Mouse (Mus musculus) urinary bladder, adult 2 months (tissue): ENCODE data around the gene Atp6v0a1. TPM values are rescaled to one million over a fixed set of nuclear protein-coding genes. Genes with fewer than 3 reads are reported as not detected.
A peak's percentile ranks its signal among the peaks of the same experiment; 100 is the strongest.

ENCODE experiments used
- DNase-seq: peaks from one replicate; pipeline ENCODE4 v3.0.0; 2022; ENCODE audit warnings: low spot score
- polyA plus RNA-seq: library from polyadenylated mRNA; depleted of rRNA; stranded (reverse); fragments of >200 nt; gene quantifications from 2 replicates; pipeline ENCODE4 v1.2.3, GENCODE M21; 2012

The Atp6v0a1 gene
- polyA plus RNA-seq, 1 experiment, result 66.9 TPM

DNA sequence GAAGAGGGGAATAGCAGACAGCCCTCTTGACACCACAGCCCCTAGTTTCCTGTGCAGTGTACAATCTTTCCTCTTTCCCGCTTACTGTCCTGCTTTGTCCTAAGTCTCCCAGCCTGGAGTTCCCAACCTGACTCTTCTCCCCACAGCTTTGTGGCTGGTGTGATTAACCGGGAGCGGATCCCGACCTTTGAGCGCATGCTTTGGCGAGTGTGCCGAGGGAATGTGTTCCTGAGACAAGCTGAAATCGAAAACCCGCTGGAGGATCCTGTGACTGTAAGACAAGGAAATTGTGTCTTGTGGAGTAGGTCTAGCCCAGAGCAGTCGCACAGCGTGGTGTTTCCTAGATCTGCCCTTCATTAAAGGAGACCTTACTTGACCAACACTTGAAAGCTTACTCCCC, 17.9 kb downstream of the Atp6v0a1 start:
- DNase-seq, result no peak

DNA sequence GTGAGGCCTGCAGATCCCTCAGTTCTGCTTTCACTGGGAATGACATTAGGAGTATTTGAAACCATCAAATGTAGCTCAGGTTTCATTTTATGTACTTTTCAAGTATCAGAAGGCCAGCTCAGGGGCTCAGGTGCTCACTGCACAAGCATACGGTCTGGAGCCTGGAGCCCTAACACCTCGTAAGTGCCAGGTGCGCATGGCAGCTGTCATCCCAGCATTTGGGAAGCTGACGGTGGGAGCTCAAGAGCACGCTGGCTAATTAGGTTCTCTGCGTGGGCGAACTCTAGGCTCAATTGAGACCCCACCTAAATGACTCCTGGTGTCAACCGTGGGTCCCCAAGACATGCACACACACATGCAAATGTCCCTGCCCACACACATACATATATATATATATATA, 20.1 kb downstream of the Atp6v0a1 start:
- DNase-seq, result no peak

DNA sequence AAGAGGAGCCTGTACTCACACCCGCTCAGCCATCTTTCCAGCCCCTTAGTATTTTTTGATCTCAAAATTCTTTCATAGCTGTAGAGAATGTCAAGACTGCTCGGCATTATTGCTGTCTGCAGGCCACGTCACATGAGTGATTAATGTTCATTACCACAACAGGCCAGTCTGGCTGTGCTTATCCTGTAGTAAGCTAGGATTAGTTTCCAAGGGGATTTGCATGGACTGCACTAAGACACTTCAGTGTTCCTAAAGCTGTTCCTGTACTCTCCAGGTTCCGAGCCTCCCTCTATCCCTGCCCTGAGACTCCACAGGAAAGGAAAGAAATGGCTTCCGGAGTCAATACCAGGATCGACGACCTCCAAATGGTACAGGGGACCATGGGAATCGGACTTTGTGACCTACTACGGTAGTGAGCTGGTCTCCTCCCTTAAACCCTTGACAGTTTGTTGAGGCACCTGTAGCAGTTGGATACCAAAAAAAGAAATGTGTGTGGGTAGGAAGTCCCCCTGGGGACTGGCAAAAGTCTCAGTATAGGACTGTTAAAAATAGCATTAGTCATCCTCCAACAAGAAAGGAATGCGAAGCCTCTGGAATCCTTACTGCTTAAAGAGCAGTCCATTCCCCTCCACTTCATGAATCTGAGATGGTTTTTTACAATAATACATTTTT, 21.0 kb downstream of the Atp6v0a1 start:
- no peak for DNase-seq

DNA sequence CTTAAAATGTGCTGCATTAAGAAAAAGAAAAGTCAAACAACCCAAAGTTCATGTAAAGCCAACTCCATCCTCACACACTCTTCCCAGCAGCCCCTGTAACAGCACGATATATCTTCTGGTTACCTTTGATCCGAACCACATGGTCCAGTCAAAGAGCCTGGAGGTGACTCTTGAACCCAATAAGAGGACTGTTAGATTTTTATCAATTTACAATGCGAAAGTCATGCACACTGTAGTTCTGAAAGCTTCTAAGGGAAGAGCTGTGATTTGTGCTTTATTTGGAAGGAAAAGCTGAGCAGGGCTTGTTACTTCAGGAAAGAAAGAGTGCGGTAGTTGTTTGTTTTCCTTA, 21.5 kb downstream of the Atp6v0a1 start:
- no peak for DNase-seq

DNA sequence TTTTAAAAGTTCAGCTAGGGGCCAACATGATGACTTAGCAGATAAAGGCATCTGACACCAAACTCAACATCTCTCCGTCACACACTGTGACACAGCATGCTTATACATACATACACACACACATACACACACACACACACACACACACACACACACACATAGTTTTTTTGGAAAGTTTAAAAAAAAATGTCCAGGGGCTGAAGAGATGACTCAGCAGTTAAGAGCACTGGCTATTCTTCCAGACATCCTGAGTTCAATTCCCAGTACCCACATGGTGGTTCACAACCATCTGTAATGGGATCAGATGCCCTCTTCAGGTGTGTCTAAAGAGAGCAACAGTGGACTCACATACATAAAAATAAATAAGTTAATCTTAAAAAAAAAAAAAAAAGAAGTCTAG, 22.2 kb downstream of the Atp6v0a1 start:
- no peak for DNase-seq

DNA sequence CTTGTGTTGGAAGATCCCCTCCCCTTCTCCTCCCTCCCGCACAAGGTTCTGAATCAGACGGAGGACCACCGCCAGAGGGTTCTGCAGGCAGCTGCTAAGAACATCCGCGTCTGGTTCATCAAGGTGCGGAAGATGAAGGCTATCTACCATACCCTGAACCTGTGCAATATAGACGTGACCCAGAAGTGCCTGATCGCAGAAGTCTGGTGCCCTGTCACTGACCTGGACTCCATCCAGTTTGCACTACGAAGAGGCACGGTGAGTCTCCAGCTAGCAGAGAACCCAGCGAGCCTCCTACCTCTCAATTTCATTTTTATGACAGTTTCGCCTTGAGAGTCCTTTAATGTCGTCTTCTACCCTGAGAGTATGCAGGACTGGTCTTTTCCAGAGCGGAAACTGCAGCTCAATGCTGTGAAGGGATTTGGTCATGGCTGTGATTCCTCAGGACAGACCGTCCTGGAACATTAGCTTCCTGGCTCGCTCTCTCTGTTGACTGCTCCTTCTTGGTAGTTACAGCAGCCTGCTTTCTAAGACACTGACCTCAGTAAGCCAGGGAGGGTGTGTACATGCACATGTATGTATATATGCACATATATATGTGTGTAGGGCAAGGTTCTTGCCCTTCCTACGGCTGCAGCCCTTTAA, 24.7 kb downstream of the Atp6v0a1 start:
- no peak for DNase-seq

DNA sequence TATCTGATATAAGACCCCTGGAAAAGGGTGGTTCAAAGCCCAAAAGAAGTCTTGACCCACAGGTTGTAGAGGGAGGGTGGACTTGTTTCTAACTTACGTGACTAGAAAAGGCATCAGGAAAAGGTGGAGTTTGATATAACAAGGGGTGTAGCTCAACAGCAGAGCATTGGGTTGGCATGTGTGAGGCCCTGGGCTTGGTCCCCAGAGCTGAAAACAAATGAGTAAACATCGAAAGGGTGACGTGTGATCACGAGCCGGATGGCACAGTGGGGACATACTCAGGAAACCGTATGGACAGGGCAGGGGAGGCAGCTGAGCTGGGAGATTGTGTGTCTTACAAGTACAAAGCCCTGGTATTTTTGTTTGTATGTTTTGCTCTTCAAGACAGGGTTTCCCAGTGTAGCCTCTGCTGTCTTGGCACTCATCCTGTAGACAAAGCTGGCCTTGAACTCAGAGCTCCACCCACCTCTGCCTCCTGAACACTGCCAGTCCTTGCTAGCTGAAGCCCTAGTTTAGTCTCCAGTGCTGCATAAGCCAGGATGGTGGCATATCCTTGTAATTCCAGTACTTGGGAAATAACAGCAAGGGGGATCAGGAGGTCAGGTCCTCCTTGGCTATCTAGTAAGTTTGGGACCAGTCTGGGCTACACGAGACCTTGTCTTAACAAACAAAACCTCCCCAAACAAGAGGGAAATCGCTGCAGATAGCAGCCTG, 25.5 kb downstream of the Atp6v0a1 start:
- no peak for DNase-seq

DNA sequence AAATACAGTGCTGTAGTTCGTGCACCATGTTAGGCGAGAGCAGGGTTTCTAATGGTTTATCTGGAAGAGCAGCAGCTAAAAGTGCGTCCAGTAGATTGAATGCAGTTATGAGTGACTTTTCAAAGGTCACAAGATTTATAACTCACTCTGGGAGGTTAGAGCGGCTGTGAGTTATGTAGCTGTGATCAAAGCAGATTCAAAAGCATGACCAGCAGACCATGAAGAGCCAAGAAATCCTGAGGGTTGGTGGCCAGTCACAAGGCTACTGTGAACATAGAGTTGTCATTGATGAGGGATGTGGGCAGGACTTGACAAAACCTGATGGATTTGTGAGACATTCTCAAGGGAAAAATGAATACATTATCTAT, 26.1 kb downstream of the Atp6v0a1 start:
- DNase-seq, result no peak

DNA sequence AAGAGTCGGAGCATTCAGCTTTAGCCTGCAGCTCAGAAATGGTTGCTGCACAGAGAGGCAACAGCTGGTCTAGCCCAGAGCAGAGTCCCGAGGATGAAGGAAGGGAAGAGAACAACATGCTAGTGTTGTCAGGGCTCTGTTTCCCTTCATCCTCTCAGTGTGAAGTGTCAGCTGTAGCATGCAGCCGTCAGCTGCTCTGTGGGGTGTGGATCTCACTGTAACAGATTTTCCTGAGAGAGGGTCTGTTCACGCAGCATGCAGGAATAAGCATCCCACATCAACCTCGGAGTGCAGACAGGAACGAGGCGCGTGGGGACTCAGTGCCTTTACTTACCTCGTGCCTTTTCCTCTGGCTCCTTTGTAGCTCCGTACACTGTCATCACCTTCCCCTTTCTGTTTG, 28.5 kb downstream of the Atp6v0a1 start:
- DNase-seq, result no peak

DNA sequence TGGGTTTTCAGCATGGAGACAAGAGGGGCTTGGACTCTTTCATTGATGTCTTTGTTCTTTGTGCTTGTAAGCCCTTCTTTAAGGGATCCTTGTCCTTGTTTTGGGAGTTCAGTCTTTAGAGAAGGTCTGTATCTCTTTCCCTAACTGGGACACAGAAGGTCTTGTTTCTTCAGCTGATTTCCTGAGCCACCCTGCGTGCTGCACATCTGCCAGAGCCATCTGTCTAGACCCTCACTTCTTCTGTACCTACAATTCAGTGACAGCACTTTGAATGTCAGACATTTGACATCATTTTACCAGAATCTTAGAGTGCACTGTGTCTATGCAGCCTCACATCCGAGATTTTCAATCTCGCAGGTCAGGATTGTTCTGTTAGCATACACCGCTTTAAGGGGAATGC, 36.6 kb downstream of the Atp6v0a1 start:
- DNase-seq, result no peak

DNA sequence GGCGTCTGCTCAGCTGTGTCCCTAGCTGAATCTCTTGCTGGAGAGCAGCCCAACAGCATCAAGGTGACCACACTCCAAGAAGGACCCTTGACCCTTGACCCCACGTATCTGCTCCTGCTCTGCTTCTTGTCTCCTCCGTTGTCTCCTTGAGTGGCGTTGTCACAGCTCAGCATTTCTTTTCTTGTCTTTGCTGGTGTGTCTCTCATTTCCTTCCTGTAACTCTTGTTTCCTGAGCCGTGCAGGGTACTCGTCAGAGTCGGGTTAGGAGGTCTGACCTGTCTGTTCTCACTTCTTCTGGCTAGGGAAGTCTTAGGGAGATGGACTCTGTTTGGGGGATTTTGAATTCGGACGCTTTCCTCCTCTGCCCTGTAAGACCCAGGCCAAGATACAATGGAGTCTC, 37.2 kb downstream of the Atp6v0a1 start:
- DNase-seq, result no peak

DNA sequence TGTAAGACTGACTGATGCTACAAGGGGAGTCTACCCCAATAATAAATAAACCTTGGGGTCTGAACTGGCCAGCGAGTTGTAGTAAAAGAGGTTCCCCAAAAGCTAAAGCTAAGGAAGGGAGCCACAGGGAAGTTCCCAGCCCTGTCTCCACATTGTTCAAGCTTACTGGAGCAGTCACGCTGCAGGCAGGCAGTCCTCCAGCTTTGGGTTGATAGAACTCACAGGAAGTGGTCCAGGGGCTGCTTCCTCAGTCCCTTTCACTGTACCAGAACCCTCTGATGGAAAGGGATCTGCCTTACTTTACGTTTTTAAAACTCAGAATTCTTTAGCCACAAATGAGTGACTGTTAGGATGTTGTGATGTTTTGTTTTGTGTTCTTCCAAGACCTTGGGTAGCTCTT, 38.2 kb downstream of the Atp6v0a1 start:
- DNase-seq, result no peak

DNA sequence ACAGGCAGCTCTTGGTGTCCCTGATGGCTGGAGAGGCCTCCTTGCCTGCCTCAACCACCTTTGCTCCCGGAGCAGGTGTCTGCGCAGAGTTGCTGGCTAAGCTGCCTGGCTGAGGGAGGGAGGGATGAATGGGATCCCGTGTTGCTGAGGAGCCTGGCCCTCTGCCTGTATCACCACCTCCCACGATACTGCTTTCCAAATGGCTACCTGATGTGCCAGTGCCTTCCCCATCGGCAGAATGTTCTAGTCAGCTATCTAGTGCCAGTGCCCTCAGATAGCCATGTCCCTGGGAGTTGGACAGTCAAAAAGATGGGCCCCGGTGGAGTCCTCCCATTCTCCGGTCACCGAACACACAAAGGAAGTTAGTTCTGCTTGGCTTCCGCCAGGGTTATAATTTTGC, 41.1 kb downstream of the Atp6v0a1 start:
- DNase-seq, result no peak

DNA sequence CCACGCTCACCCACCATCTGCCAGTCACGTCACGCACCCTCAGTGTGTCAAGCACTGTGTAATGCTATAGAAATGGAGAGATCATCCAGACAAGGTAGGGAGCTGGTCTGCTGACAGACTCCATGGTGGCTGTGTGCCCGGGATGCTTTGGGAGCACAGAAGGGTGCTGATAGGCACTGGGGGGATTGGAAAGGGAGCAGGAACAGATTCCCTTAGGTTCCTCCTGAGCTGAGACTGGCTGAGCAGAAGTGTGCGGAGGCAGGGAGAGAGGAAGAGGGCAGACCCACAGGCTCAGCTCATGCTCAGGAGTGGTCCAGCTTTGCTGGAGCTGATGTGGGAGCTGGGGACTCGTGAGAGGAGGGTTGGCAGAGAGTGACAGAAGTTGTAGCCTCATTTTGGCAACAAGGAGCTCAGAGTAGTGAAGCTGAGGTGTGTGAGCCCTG, 41.8 kb downstream of the Atp6v0a1 start:
- DNase-seq, result no peak

DNA sequence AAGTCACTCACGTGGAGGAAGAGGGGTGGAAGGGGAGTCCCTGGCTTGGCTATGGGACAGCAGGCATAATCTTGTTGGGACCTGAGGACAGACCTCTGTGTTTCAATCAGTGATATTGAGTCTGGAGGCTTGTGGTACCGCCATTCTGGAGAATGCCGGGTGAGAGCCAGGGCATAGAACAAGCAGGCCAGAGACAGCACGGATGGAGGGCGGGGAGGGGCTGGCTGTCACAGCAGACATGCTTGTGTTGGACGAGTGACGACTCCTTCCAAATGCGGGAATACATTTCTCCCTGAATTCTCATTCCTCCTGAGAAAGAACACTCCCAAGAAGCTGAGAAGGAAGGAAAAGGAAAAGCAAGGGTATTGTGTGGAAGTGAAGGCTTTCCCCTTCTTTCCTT, 42.4 kb downstream of the Atp6v0a1 start:
- no peak for DNase-seq

DNA sequence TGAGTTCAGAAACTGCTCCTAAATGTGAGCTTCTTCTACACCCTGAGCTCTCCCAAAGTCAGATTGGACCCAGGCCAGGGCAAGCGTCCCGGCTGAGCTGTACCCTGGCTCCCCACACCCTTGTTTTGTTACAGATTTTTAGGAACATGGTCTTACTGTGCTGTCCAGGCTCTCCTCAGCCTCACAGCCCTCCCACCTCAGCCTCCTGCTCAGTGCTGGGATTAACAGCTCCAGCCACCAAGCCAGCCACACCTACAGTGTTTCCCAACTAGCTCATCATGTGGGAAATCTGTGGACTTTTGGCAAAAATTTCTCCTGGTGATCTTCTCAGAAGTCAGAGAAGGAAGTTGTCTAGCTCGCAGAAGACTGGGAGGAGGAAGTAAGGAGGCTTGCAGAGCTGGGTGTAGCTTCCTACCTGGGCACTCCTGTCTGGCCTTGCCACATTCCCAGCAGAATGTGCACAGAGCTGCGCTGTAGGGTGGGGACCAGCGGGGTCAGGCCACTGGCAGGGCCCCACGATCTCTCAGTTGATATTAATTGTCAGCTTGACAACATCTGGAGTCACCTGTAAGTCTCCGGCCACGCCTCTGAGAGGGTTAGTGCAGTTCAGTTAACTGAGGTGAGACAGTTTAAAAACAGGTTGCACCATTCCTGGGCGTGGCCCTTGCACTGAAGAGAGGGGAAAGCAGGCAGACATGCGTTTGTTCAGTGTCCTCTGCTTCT, 43.7 kb downstream of the Atp6v0a1 start:
- DNase-seq, result peak; percentile 44

DNA sequence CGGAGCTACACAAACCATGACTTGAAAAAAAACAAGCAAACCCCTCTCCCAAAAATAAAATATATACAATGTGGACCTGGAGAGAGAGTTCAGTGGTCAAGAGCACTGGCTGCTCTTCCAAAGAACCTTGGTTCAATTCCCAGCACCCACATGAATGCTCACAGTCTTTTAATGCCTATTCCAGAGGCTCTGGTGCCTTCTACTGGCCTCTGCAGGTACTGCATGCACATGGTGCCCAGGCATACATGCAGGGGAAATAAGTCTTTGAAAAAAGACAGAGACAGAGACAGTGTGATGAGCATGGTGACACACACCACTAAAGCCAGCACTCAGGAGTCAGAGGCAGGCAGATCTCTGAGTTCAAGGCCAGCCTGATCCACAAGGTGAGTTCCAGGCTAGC, 44.7 kb downstream of the Atp6v0a1 start:
- no peak for DNase-seq

DNA sequence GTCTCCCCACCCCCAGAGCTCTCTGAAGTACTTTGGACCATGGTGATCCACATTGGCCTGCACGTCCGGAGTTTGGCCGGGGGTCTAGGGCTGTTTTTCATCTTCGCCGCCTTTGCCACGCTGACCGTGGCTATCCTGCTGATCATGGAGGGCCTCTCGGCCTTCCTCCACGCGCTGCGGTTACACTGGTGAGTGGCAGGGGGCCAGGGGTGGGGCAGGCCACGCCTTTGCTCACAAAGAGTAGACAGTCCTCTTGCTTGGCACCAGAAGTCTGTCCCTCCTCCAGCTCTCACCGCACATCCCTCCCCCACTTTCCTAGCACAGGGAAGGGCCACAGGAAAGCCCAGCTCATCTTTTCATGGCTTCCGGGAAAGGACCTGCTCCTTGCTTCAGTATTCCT, 46.2 kb downstream of the Atp6v0a1 start:
- peak; percentile 24 for DNase-seq

DNA sequence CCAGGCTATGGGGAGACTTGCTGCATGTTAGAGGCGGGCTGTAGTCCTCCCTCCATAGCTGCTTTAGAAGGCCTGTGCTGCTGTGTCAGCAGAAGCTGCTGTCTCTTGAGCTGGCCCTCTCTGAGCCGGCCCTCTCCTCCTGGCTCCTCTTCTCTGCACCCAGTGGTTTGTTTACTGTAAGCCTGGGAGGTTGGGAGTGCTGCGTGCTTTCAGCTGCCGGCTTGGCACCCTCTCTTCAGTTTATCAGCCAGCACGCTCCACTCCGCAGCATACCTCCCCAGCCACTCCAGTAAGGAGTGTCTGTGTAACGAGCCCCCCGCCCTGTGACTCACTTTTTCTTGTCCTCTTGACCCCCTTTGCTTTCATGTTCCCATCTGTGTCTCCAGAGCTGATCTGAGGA, 47.6 kb downstream of the Atp6v0a1 start:
- DNase-seq, result peak; percentile 46

DNA sequence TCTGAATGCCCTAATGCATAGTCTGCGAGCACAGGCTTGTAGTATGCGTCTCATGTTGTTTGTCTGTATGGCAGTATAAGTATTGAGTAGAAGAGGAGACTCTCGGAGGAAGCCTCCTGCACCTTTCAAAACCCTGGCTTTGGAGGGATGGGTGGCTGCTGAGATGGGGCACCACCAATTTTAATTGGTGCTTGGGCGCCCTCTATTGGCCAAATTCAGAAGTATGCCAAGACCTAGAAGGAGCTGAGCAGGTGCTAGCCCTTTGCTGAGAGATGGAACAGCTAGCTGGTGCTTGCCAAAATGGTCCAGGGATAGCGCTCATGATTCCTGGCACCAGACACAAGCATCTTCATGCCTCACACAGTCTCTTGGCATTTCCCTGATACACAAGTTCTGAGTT, 48.6 kb downstream of the Atp6v0a1 start:
- peak; percentile 68 for DNase-seq

DNA sequence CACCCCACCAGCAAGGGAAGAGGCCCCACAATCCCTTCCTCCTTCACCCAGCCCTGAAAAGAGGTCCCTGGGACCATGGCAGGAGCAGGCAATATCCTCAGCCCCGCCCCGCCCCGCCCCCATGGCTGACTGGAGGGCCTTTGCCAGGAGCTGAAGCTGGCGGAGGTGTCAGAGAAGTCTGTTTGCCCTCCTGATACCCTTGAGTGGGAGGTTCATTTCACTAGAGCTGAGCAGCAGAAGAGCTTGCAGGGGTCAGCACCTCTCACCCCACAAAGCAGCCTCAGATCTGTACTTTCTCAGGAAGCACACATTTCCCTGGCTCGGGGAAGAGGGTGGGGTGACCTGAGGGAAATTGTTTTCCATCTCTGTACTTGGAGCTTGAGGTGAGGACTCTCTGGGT, 49.5 kb downstream of the Atp6v0a1 start:
- peak; percentile 32 for DNase-seq

DNA sequence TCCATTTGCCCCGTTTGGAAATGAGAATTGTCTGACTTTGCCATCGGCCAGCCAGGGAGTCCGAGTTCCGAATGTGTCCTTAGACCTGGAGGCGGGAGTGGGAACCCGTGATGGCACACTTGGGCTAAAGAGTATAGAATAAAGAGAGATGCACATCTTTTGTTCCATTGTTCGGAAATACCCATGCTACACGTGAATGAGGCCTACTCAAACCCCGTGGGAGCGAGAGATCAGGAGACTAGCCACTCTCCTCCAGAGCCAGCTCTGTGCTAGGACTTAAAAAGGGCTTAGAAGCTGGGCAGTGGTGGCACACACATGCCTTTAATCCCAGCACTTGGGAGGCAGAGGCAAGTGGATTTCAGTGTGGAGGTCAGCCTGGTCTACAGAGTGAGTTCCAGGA, 50.2 kb downstream of the Atp6v0a1 start:
- DNase-seq, result no peak

DNA sequence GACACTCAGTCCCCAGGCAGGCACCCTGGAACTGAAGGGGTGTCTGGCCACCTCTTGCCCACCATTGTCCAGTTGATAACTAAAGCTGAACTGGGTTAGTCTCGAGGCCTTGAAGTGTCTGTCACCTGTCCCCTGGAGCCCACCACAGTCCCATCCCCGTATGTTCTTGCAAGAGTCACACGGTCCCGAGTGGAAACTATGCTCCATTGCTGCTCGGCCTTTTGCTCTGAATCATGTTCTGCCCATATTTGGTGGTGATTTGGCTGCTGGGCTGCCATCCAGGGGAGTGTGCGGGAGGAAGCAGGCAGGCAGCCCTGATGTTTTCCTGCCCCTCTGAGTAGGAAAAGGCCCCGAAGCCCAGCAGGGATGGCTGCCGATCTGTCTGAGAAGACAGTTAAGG, 50.9 kb downstream of the Atp6v0a1 start:
- DNase-seq, result peak; percentile 51
